Mouse (Mus musculus): Measurements from ENCODE around the gene Tenm2. TPM values are rescaled to one million over a fixed set of nuclear protein-coding genes. Genes with fewer than 3 reads are reported as not detected.

Gene Tenm2
- total and polyA plus RNA-seq, 3 experiments = not detected

- Histone ChIP-seq H3K4me3 (replicated peaks in 1 of 3; ENCODE audit: low read depth in 2 of 3, low read length in 2 of 3, poor library complexity in 1 of 3) (no peak overlapping the region), H3K4me2 (ENCODE audit: insufficient read depth, low read depth, poor library complexity, severe bottlenecking) (no peak overlapping the region), H3K4me1 (ENCODE audit: control insufficient read depth in 1 of 2, insufficient read depth in 2 of 2) (no peaks in the 10 kb centered on the region), H3K9me3 (replicated peaks; ENCODE audit: low read length) (peaks cover 70% of the 10 kb centered on the region), H3K36me3 (replicated peaks in 1 of 2; ENCODE audit: control insufficient read depth in 1 of 2, insufficient read depth in 1 of 2, low read length in 1 of 2) (no peaks in the 10 kb centered on the region), H3K27ac (ENCODE audit: insufficient read depth, low read depth) (no peak overlapping the region), H3K27me3 (replicated peaks) (no peaks in the 10 kb centered on the region), H3K79me2 (replicated peaks; ENCODE audit: control insufficient read depth, extremely low read depth, insufficient read depth, poor library complexity, severe bottlenecking) (no peaks in the 10 kb centered on the region), H3K9ac (ENCODE audit: insufficient read depth, low read depth) (no peak overlapping the region)
- in situ Hi-C loops (cut with MboI; ENCODE audit: low pct_ligation_motif_present, low pct_unique_long_range_greater_than_20kb, low sequenced_read_pairs) = no loop called here
- TF ChIP-seq RAD21 (IDR thresholded peaks at IDR 0.05; ENCODE audit: low read depth, low read length) (no peak), POLR2A (IDR thresholded peaks at IDR 0.05; ENCODE audit: low read depth, low read length) (no peak), TBP (conservative IDR thresholded peaks at IDR 0.05; ENCODE audit: low read depth, low read length) (no peak), ELF1 (IDR thresholded peaks at IDR 0.05; ENCODE audit: low read depth, low read length) (no peak), ZC3H11A (IDR thresholded peaks at IDR 0.05; ENCODE audit: low read depth, low read length) (no peak), TCF12 (IDR thresholded peaks at IDR 0.05; ENCODE audit: low read depth, low read length) (no peak), JUN (IDR thresholded peaks at IDR 0.05; ENCODE audit: insufficient read depth, low read depth, low read length) (no peak), MAZ (IDR thresholded peaks at IDR 0.05; ENCODE audit: low read depth, low read length) (no peak), MXI1 (IDR thresholded peaks at IDR 0.05; ENCODE audit: low read depth, low read length) (no peak), BHLHE40 (IDR thresholded peaks at IDR 0.05; ENCODE audit: low read depth, low read length) (no peak), CTCF (conservative IDR thresholded peaks at IDR 0.05 in 1 of 2, IDR thresholded peaks at IDR 0.05 in 1 of 2; ENCODE audit: low read depth in 2 of 2, low read length in 2 of 2) (no peak), E2F4 (IDR thresholded peaks at IDR 0.05; ENCODE audit: insufficient replicate concordance, low read depth, low read length) (no peak), NELFE (IDR thresholded peaks at IDR 0.05; ENCODE audit: low read depth, low read length) (no peak), IRF4 (IDR thresholded peaks at IDR 0.05; ENCODE audit: low read depth, low read length) (no peak), MEF2A (IDR thresholded peaks at IDR 0.05; ENCODE audit: borderline replicate concordance, low read depth, low read length) (no peak), PAX5 (IDR thresholded peaks at IDR 0.05; ENCODE audit: low read length) (no peak)
- no peak for DNase-seq (ENCODE audit: extremely low read depth)
- dilution Hi-C loops (cut with MboI; ENCODE audit: extremely low pct_ligation_motif_present, extremely low pct_unique_long_range_greater_than_20kb, low sequenced_read_pairs) = no loop called here
Observed at GRCm38 (mm10) chr11:36090210-36090609, 1145.6 kb downstream of the Tenm2 start.

GRCm38 (mm10) chr11:36081399-36082053, 1154.2 kb downstream of the Tenm2 start:
- H3K4me3 ChIP-seq (replicated peaks in 1 of 3; ENCODE audit: low read depth in 2 of 3, low read length in 2 of 3, poor library complexity in 1 of 3) = no peak overlapping the region
- H3K27me3 ChIP-seq (replicated peaks) = peaks cover 8% of the 10 kb centered on the region
- no peak overlapping the region for H3K27ac ChIP-seq (ENCODE audit: insufficient read depth, low read depth)
- dilution Hi-C loops (cut with MboI; ENCODE audit: extremely low pct_ligation_motif_present, extremely low pct_unique_long_range_greater_than_20kb, low sequenced_read_pairs) = no loop called here
- H3K4me1 ChIP-seq (ENCODE audit: control insufficient read depth in 1 of 2, insufficient read depth in 2 of 2) = no peaks in the 10 kb centered on the region
- in situ Hi-C loops (cut with MboI; ENCODE audit: low pct_ligation_motif_present, low pct_unique_long_range_greater_than_20kb, low sequenced_read_pairs) = no loop called here
- H3K4me2 ChIP-seq (ENCODE audit: insufficient read depth, low read depth, poor library complexity, severe bottlenecking) = no peak overlapping the region
- no peak for TF ChIP-seq SMC3 (IDR thresholded peaks at IDR 0.05; ENCODE audit: low read depth, low read length)
- TF ChIP-seq CHD1 (IDR thresholded peaks at IDR 0.05; ENCODE audit: low read depth, low read length) = no peak
- no peak for TF ChIP-seq TCF12 (IDR thresholded peaks at IDR 0.05; ENCODE audit: low read depth, low read length)
- TF ChIP-seq IRF4 (IDR thresholded peaks at IDR 0.05; ENCODE audit: low read depth, low read length) = no peak
- no peak for TF ChIP-seq MAX (IDR thresholded peaks at IDR 0.05; ENCODE audit: low read length)
- no peak for TF ChIP-seq SIN3A (IDR thresholded peaks at IDR 0.05; ENCODE audit: low read length)
- no peak for TF ChIP-seq GABPA (IDR thresholded peaks at IDR 0.05; ENCODE audit: insufficient replicate concordance, low read depth, low read length)
- TF ChIP-seq ZKSCAN1 (IDR thresholded peaks at IDR 0.05; ENCODE audit: borderline replicate concordance, low read depth, low read length) = no peak
- TF ChIP-seq EP300 (IDR thresholded peaks at IDR 0.05; ENCODE audit: low read length) = no peak
- no peak for TF ChIP-seq MYC (IDR thresholded peaks at IDR 0.05; ENCODE audit: low read depth, low read length)
- TF ChIP-seq NRF1 (IDR thresholded peaks at IDR 0.05; ENCODE audit: low read depth, low read length) = no peak
- TF ChIP-seq USF1 (IDR thresholded peaks at IDR 0.05; ENCODE audit: low read depth, low read length) = no peak
- no peak for TF ChIP-seq MEF2A (IDR thresholded peaks at IDR 0.05; ENCODE audit: borderline replicate concordance, low read depth, low read length)
- no peak for TF ChIP-seq RCOR1 (conservative IDR thresholded peaks at IDR 0.05; ENCODE audit: low read depth, low read length)
- no peak for TF ChIP-seq USF2 (conservative IDR thresholded peaks at IDR 0.05; ENCODE audit: low read depth, low read length)
- TF ChIP-seq ZC3H11A (IDR thresholded peaks at IDR 0.05; ENCODE audit: low read depth, low read length) = no peak
- no peak for TF ChIP-seq POLR2A (IDR thresholded peaks at IDR 0.05; ENCODE audit: low read depth, low read length)
- no peak for TF ChIP-seq POLR2AphosphoS2 (IDR thresholded peaks at IDR 0.05; ENCODE audit: low read depth, low read length)
- H3K36me3 ChIP-seq (replicated peaks in 1 of 2; ENCODE audit: control insufficient read depth in 1 of 2, insufficient read depth in 1 of 2, low read length in 1 of 2) = no peaks in the 10 kb centered on the region
- H3K79me2 ChIP-seq (replicated peaks; ENCODE audit: control insufficient read depth, extremely low read depth, insufficient read depth, poor library complexity, severe bottlenecking) = no peaks in the 10 kb centered on the region
- DNase-seq (ENCODE audit: extremely low read depth) = no peak
- no peak overlapping the region for H3K9ac ChIP-seq (ENCODE audit: insufficient read depth, low read depth)
- H3K9me3 ChIP-seq (replicated peaks; ENCODE audit: low read length) = peaks cover 59% of the 10 kb centered on the region
